Mouse (Mus musculus): ENCODE measurements around the gene Usp17ld. TPM values are rescaled to one million over a fixed set of nuclear protein-coding genes. Genes with fewer than 3 reads are reported as not detected.
"Not testable (repeated sequence)": the region's sequence is repeated elsewhere in the genome, so short reads cannot be mapped to it uniquely, and the experiment has no call there.

Gene Usp17ld
- not detected in 2 replicates for polyA plus RNA-seq (2012; rRNA removed)

GRCm38 (mm10) chr7:103252405-103252804 lies at the start of gene Usp17ld:
Gene Usp17ld, minus strand, starts transcription at chr7:103252505.
- not testable (repeated sequence) for H3K36me3 ChIP-seq (ENCODE audit: control insufficient read depth, insufficient read depth, low read length); H3K4me1 ChIP-seq (ENCODE audit: control insufficient read depth, insufficient read depth, insufficient read length); H3K27ac ChIP-seq (ENCODE audit: insufficient read depth, low read length); DNase-seq (ENCODE audit: low read depth in 1 of 2, low spot score in 2 of 2); H3K27me3 ChIP-seq (ENCODE audit: control insufficient read depth, insufficient read depth, low read length); H3K4me3 ChIP-seq (ENCODE audit: extremely low read depth, insufficient read depth, insufficient read length)

GRCm38 (mm10) chr7:103216696-103217095 lies 35.6 kb downstream of the Usp17ld start, which contains the start of gene Olfr594:
Gene Olfr594, plus strand, starts transcription at chr7:103216996.
- TF ChIP-seq POLR2A (IDR thresholded peaks at IDR 0.05; ENCODE audit: low read depth, low read length) (no peak), CTCF (IDR thresholded peaks at IDR 0.05; ENCODE audit: extremely low read depth, insufficient read depth, insufficient read length, insufficient replicate concordance) (no peak)
- DNase-seq (ENCODE audit: low read depth in 1 of 2, low spot score in 2 of 2), result no peak

GRCm38 (mm10) chr7:103212050-103212449 lies 40.3 kb downstream of the Usp17ld start:
- not testable (repeated sequence) for H3K36me3 ChIP-seq (ENCODE audit: control insufficient read depth, insufficient read depth, low read length); H3K27ac ChIP-seq (ENCODE audit: insufficient read depth, low read length); H3K4me3 ChIP-seq (ENCODE audit: extremely low read depth, insufficient read depth, insufficient read length); H3K4me1 ChIP-seq (ENCODE audit: control insufficient read depth, insufficient read depth, insufficient read length); DNase-seq (ENCODE audit: low read depth in 1 of 2, low spot score in 2 of 2); H3K27me3 ChIP-seq (ENCODE audit: control insufficient read depth, insufficient read depth, low read length)
- 85% methylated on average over 5 of the region's 5 CpGs for WGBS

More at GRCm38 (mm10) chr7:103216696-103217095, 35.6 kb downstream of the Usp17ld start, which contains the start of gene Olfr594:
- Histone ChIP-seq H3K27me3 (ENCODE audit: control insufficient read depth, insufficient read depth, low read length) (no peaks in the 10 kb centered on the region), H3K36me3 (ENCODE audit: control insufficient read depth, insufficient read depth, low read length) (no peaks in the 10 kb centered on the region), H3K27ac (ENCODE audit: insufficient read depth, low read length) (no peak within 1 kb of the TSS), H3K4me3 (ENCODE audit: extremely low read depth, insufficient read depth, insufficient read length) (no peak within 1 kb of the TSS), H3K4me1 (ENCODE audit: control insufficient read depth, insufficient read depth, insufficient read length) (no peaks in the 10 kb centered on the region)

- TF ChIP-seq CTCF (IDR thresholded peaks at IDR 0.05; ENCODE audit: extremely low read depth, insufficient read depth, insufficient read length, insufficient replicate concordance), result no peak
- no peak for TF ChIP-seq POLR2A (IDR thresholded peaks at IDR 0.05; ENCODE audit: low read depth, low read length)
- no peak for DNase-seq (ENCODE audit: low read depth in 1 of 2, low spot score in 2 of 2)
- H3K4me3 ChIP-seq (ENCODE audit: extremely low read depth, insufficient read depth, insufficient read length), result no peak within 1 kb of the TSS
- 65% methylated on average over 1 of the region's 1 CpGs for WGBS
- no peak within 1 kb of the TSS for H3K27ac ChIP-seq (ENCODE audit: insufficient read depth, low read length)
- H3K4me1 ChIP-seq (ENCODE audit: control insufficient read depth, insufficient read depth, insufficient read length), result no peaks in the 10 kb centered on the region
- H3K27me3 ChIP-seq (ENCODE audit: control insufficient read depth, insufficient read depth, low read length), result no peaks in the 10 kb centered on the region
- no peaks in the 10 kb centered on the region for H3K36me3 ChIP-seq (ENCODE audit: control insufficient read depth, insufficient read depth, low read length)
These were observed 40.7 kb downstream of the Usp17ld start, which contains the start of gene Olfr593 for GRCm38 (mm10) chr7:103211562-103211961. Gene Olfr593, plus strand, starts transcription at chr7:103211862.

Other genes with a start within 250 kb of the Usp17ld start
- gene Olfr582, start 214.5 kb downstream of the Usp17ld start, polyA plus RNA-seq (2012; rRNA removed), result not detected in 2 replicates
- not detected in 2 replicates for gene Olfr583, start 201.2 kb downstream of the Usp17ld start, polyA plus RNA-seq (2012; rRNA removed)
- not detected in 2 replicates for gene Olfr584, start 170.6 kb downstream of the Usp17ld start, polyA plus RNA-seq (2012; rRNA removed)
- not detected in 2 replicates for gene Olfr585, start 154.8 kb downstream of the Usp17ld start, polyA plus RNA-seq (2012; rRNA removed)
- not detected in 2 replicates for gene Olfr586, start 126.9 kb downstream of the Usp17ld start, polyA plus RNA-seq (2012; rRNA removed)
- gene Olfr588-ps1, start 111.6 kb downstream of the Usp17ld start, polyA plus RNA-seq (2012; rRNA removed), result not detected in 2 replicates
- gene Olfr589, start 96.1 kb downstream of the Usp17ld start, polyA plus RNA-seq (2012; rRNA removed), result not detected in 2 replicates
- not detected in 2 replicates for gene Olfr591, start 74.2 kb downstream of the Usp17ld start, polyA plus RNA-seq (2012; rRNA removed)
- gene Olfr592, start 67.7 kb downstream of the Usp17ld start, polyA plus RNA-seq (2012; rRNA removed), result not detected in 2 replicates
- not detected in 2 replicates for gene Olfr593, start 40.6 kb downstream of the Usp17ld start, polyA plus RNA-seq (2012; rRNA removed)
- not detected in 2 replicates for gene Olfr594, start 35.5 kb downstream of the Usp17ld start, polyA plus RNA-seq (2012; rRNA removed)
- not detected in 2 replicates for gene Olfr596, start 53.1 kb upstream of the Usp17ld start, polyA plus RNA-seq (2012; rRNA removed)
- gene Olfr597, start 63.8 kb upstream of the Usp17ld start, polyA plus RNA-seq (2012; rRNA removed), result not detected in 2 replicates
- not detected in 2 replicates for gene Olfr598, start 71.1 kb upstream of the Usp17ld start, polyA plus RNA-seq (2012; rRNA removed)
- not detected in 2 replicates for gene Olfr599, start 83.4 kb upstream of the Usp17ld start, polyA plus RNA-seq (2012; rRNA removed)
- not detected in 2 replicates for gene Olfr600, start 97.2 kb upstream of the Usp17ld start, polyA plus RNA-seq (2012; rRNA removed)
- not detected in 2 replicates for gene Olfr601, start 110.2 kb upstream of the Usp17ld start, polyA plus RNA-seq (2012; rRNA removed)
- not detected in 2 replicates for gene Olfr603, start 133.7 kb upstream of the Usp17ld start, polyA plus RNA-seq (2012; rRNA removed)
- not detected in 2 replicates for gene Usp17lc, start 162.6 kb upstream of the Usp17ld start, polyA plus RNA-seq (2012; rRNA removed)
- gene Olfr605, start 192.9 kb upstream of the Usp17ld start, polyA plus RNA-seq (2012; rRNA removed), result not detected in 2 replicates
- not detected in 2 replicates for gene Olfr606, start 196.5 kb upstream of the Usp17ld start, polyA plus RNA-seq (2012; rRNA removed)
- gene Olfr607, start 211.6 kb upstream of the Usp17ld start, polyA plus RNA-seq (2012; rRNA removed), result not detected in 2 replicates
- gene Olfr608, start 217.4 kb upstream of the Usp17ld start, polyA plus RNA-seq (2012; rRNA removed), result not detected in 2 replicates
- gene Olfr609, start 245.6 kb upstream of the Usp17ld start, polyA plus RNA-seq (2012; rRNA removed), result not detected in 2 replicates

Data from spleen, adult 2 months (tissue).